Mouse (Mus musculus) embryonic facial prominence, embryonic 10.5 days (tissue): ENCODE measurements around the gene Cenpq. TPM values are rescaled to one million over a fixed set of nuclear protein-coding genes. Genes with fewer than 3 reads are reported as not detected.
A peak's percentile ranks its signal among the peaks of the same experiment; 100 is the strongest.

Experiments used
- DNase-seq: peaks from one replicate; pipeline ENCODE4 v3.0.0-alpha.2; 2017; ENCODE audit warnings: low spot score
- H3K27ac ChIP-seq: fragments of 300-500 bp; sonication (generic); replicated peaks from 2 replicates; pipeline ENCODE4 v1.5.1; 2016; ENCODE audit warnings: mild to moderate bottlenecking
- H3K27me3 ChIP-seq: fragments of 300-500 bp; sonication (generic); replicated peaks from 2 replicates; pipeline ENCODE4 v1.6.1; 2016; ENCODE audit warnings: low read depth, mild to moderate bottlenecking; ENCODE audit not compliant: poor library complexity, severe bottlenecking
- H3K36me3 ChIP-seq: fragments of 300-500 bp; sonication (generic); replicated peaks from 2 replicates; pipeline ENCODE4 v1.6.1; 2016; ENCODE audit warnings: mild to moderate bottlenecking, moderate library complexity
- H3K4me1 ChIP-seq: fragments of 300-500 bp; sonication (generic); 2 replicates; pipeline ENCODE4 v1.6.1; 2016
- H3K4me3 ChIP-seq: fragments of 300-500 bp; sonication (generic); 2 replicates; pipeline ENCODE4 v1.5.1; 2016; ENCODE audit warnings: mild to moderate bottlenecking, moderate library complexity
- H3K9me3 ChIP-seq: fragments of 300-500 bp; sonication (generic); 2 replicates; pipeline ENCODE4 v1.6.1; 2016; ENCODE audit warnings: mild to moderate bottlenecking
- WGBS: fragments of 180-500 bp; shearing (Covaris S2); methylation state at CpG from one replicate; pipeline ENCODE4 v1.1.7; 2016; 5-methylcytosine and 5-hydroxymethylcytosine counted together
- polyA plus RNA-seq: library from polyadenylated mRNA; unstranded; fragments of >200 nt; fragmentation: Nextera tagmentation; extraction: Ambion mirVana; gene quantifications from 2 replicates; pipeline ENCODE4 v1.2.1, GENCODE M21; 2016

The Cenpq gene
- 40.0 and 41.0 TPM in 2 replicates for polyA plus RNA-seq

DNA sequence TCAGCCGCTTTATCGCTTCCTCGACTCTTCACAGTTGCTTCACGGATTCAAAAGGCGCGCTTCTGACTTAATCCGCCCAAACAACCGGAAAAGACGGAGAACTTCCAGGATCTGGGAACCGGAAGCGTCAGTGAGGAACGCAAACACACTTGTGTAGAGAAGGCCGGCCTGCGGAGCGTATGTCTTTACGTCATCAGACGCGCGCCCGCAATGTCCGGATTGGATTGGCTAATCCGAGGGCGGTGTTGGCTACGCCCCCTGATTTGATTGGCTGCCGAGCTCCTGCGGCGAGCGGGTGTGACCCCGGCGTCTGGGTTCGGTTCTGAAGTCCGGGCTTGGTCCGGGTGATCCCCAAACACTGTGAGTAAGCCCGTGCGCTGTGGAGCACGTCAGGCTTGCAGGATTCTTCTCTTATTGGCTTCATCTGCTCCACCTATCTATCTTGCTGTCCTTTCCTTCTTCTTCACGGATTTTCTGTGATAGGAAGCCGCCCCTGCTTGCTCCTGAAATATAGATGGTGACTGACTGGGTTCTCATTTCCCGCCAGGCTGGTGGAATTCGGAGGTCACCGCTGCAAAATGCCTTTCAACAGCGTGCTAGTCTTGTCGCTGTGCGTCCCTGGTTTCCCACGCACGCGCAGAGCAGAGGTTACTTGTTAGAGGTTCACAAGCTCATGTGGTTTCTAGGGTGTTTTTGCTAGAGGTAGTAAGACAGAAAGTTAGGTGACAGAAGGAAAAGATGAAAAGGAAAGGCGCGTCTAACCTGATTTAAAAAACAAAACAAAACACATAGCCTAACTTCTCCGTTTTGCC lies at the start of gene Cenpq, which contains the start of gene Mut:
TSS of gene Cenpq (minus strand) at position 628 of the 812 bp plus-strand sequence.
TSS of gene Mut (plus strand) at position 266 of the 812 bp plus-strand sequence.
- H3K36me3 ChIP-seq: peaks cover 44% of the 10 kb centered on the region
- H3K27ac ChIP-seq: peak within 1 kb of the TSS; percentile 89
- H3K4me3 ChIP-seq: peak within 1 kb of the TSS; percentile 76
- H3K9me3 ChIP-seq: no peaks in the 10 kb centered on the region
- peak; percentile 96 for DNase-seq
- no peaks in the 10 kb centered on the region for H3K27me3 ChIP-seq
- peaks cover 11% of the 10 kb centered on the region for H3K4me1 ChIP-seq
- under 1% methylated on average over 50 of the region's 50 CpGs for WGBS

GRCm38 (mm10) chr17:40977914-40978313 lies 43.1 kb upstream of the Cenpq start:
- H3K9me3 ChIP-seq: no peaks in the 10 kb centered on the region
- no peak overlapping the region for H3K27ac ChIP-seq
- H3K27me3 ChIP-seq: no peaks in the 10 kb centered on the region
- DNase-seq: peak; percentile 8
- no peaks in the 10 kb centered on the region for H3K36me3 ChIP-seq
- H3K4me1 ChIP-seq: no peaks in the 10 kb centered on the region
- 76% methylated on average over 11 of the region's 11 CpGs for WGBS
- H3K4me3 ChIP-seq: no peak overlapping the region

DNA sequence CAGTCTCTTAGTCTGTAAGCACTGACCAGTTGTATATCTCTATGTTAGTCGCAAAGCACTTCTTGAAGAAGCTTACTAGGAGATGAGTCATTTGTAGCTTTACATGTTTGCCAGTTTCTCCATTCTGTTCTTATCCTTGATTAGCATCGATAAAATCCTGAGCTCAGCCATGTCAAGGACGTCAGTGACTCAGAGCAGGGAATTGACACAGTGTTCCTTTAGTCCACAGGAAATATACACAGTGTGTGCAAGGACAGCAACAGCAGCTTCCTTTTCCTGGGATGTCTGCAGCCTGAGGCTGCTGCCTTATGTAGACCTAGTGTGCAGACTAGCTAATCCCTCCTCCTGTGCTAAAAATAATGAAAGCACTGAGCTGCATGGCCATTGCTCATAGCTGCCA lies 13.7 kb upstream of the Cenpq start:
- no peak overlapping the region for H3K27ac ChIP-seq
- peaks cover 61% of the 10 kb centered on the region for H3K36me3 ChIP-seq
- H3K9me3 ChIP-seq: no peaks in the 10 kb centered on the region
- WGBS: 87% methylated on average over 3 of the region's 3 CpGs
- DNase-seq: no peak
- no peaks in the 10 kb centered on the region for H3K27me3 ChIP-seq
- no peak overlapping the region for H3K4me3 ChIP-seq
- no peaks in the 10 kb centered on the region for H3K4me1 ChIP-seq

DNA sequence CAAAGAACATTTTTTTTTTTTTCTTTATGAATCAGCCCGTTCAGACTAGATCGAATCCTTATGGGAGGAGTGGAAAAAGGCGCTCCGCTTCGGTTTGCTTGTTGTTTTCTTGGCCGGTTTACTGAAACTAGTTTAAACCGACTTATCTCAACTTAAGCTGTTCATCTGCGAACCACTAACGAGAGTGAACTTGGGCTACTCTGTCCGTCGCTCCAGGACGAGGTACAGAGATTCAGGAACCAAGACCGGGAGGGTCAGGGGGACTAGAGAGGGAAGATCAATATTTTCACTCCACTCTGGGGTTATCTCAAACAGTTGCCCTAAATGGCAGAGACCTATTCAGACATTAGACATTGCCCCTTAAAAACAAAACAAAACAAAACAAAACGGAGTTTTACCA lies 862 bp downstream of the Cenpq start:
- Histone ChIP-seq H3K27me3 (no peaks in the 10 kb centered on the region), H3K9me3 (no peaks in the 10 kb centered on the region), H3K36me3 (peaks cover 47% of the 10 kb centered on the region), H3K4me3 (peak overlapping the region; percentile 76), H3K4me1 (peaks cover 11% of the 10 kb centered on the region), H3K27ac (peak overlapping the region; percentile 89)
- WGBS: 1% methylated on average over 14 of the region's 14 CpGs
- no peak for DNase-seq

DNA sequence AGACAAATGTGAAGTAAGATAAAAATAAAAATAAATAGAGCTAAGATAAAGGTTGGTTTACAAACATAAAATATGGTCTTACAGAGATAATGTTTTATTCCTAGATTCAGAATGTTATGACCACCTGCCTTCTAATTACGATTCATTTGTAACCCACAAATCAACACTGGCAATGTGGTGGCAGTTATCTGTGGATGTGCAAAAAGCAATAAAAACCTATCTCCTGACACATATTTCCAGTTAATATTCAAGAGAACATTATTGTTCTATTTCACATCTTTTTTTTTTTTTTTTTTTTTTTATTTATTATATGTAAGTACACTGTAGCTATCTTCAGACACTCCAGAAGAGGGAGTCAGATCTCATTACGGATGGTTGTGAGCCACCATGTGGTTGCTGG lies 19.3 kb downstream of the Cenpq start:
- no peaks in the 10 kb centered on the region for H3K36me3 ChIP-seq
- 84% methylated on average over 2 of the region's 2 CpGs for WGBS
- DNase-seq: no peak
- no peaks in the 10 kb centered on the region for H3K9me3 ChIP-seq
- H3K27ac ChIP-seq: no peak overlapping the region
- no peaks in the 10 kb centered on the region for H3K27me3 ChIP-seq
- no peaks in the 10 kb centered on the region for H3K4me1 ChIP-seq
- no peak overlapping the region for H3K4me3 ChIP-seq

GRCm38 (mm10) chr17:40914250-40914649 lies 20.6 kb downstream of the Cenpq start, which contains the start of gene Glyatl3:
Gene Glyatl3, minus strand, starts transcription at chr17:40914350.
- WGBS: 95% methylated on average over 2 of the region's 2 CpGs

GRCm38 (mm10) chr17:40904721-40905154 lies 30.1 kb downstream of the Cenpq start:
- Histone ChIP-seq H3K9me3 (no peaks in the 10 kb centered on the region), H3K27me3 (no peaks in the 10 kb centered on the region), H3K4me3 (peak overlapping the region; percentile 38), H3K36me3 (no peaks in the 10 kb centered on the region), H3K4me1 (peaks cover 12% of the 10 kb centered on the region), H3K27ac (no peak overlapping the region)
- WGBS: 14% methylated on average over 13 of the region's 14 CpGs
- peak; percentile 20 for DNase-seq

More at GRCm38 (mm10) chr17:40914250-40914649, 20.6 kb downstream of the Cenpq start, which contains the start of gene Glyatl3:
- Histone ChIP-seq H3K9me3 (no peaks in the 10 kb centered on the region), H3K4me1 (no peaks in the 10 kb centered on the region), H3K36me3 (no peaks in the 10 kb centered on the region), H3K27ac (no peak within 1 kb of the TSS), H3K27me3 (no peaks in the 10 kb centered on the region), H3K4me3 (no peak within 1 kb of the TSS)
- no peak for DNase-seq

DNA sequence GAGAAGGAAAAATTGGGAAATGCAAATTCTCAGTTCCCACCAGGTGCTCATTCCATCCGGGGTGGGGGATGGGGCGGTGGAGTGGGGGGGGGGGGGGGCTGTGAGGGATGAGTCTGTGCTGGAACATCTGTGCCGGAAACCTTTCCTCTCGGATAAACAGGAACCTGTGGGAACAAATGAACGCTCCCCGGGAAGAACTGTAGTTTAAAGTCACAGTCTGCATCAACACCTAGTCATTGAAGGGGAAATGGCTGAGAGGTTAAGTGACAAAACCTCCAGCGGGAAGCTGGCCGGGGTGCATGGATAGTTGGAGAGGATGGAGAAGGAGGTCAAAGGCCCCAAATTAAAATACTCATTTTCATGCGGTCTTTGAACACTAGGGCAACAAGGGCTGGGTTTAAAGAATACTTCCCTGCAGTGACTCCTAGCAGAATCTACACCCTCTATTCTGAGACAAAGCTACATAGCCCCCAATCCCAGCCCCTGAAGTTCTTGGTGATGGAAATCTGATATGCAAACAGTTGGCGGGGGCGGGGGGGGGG lies 30.7 kb downstream of the Cenpq start:
- 8% methylated on average over 11 of the region's 11 CpGs for WGBS
- peak; percentile 10 for DNase-seq

GRCm38 (mm10) chr17:40903345-40903744 lies 31.5 kb downstream of the Cenpq start:
- Histone ChIP-seq H3K36me3 (no peaks in the 10 kb centered on the region), H3K27ac (no peak overlapping the region), H3K4me3 (no peak overlapping the region), H3K27me3 (no peaks in the 10 kb centered on the region), H3K4me1 (peaks cover 12% of the 10 kb centered on the region), H3K9me3 (no peaks in the 10 kb centered on the region)
- DNase-seq: no peak
- 72% methylated on average over 4 of the region's 4 CpGs for WGBS

More for the DNA sequence above, 30.7 kb downstream of the Cenpq start:
- peak overlapping the region; percentile 38 for H3K4me3 ChIP-seq
- no peaks in the 10 kb centered on the region for H3K27me3 ChIP-seq
- no peaks in the 10 kb centered on the region for H3K36me3 ChIP-seq
- H3K27ac ChIP-seq: no peak overlapping the region
- H3K9me3 ChIP-seq: no peaks in the 10 kb centered on the region
- H3K4me1 ChIP-seq: peaks cover 12% of the 10 kb centered on the region

DNA sequence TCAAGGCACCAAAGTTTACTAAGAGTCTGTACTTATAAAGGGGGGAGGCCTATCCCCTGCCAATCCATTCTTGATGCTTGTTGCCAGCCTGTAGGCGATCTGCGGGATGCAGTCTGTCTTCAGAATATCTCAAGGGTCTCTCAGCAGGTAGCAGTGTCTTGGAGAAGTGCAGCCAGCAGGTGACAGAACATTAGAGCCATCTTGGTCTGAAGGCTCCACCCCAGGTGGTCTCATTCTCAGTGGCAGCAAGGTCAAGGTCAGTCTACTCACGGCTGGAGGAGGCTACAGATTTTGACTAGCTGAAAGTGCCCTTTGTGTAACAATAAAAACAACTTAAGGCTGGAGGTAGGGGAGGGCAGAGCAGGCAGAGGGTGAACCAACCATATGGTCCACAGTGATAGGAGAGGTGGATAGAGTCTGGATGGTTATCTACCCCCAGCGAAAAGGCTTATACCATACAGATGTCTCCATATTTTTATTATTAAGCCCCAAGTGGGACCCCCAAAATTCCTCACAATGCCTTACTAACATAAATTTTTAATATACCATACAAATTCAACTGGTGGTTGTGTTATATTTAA lies 35.0 kb downstream of the Cenpq start:
- H3K27me3 ChIP-seq: no peaks in the 10 kb centered on the region
- H3K36me3 ChIP-seq: no peaks in the 10 kb centered on the region
- no peak overlapping the region for H3K4me3 ChIP-seq
- H3K4me1 ChIP-seq: peaks cover 10% of the 10 kb centered on the region
- 40% methylated on average over 4 of the region's 4 CpGs for WGBS
- no peak for DNase-seq
- H3K9me3 ChIP-seq: no peaks in the 10 kb centered on the region
- H3K27ac ChIP-seq: no peak overlapping the region

DNA sequence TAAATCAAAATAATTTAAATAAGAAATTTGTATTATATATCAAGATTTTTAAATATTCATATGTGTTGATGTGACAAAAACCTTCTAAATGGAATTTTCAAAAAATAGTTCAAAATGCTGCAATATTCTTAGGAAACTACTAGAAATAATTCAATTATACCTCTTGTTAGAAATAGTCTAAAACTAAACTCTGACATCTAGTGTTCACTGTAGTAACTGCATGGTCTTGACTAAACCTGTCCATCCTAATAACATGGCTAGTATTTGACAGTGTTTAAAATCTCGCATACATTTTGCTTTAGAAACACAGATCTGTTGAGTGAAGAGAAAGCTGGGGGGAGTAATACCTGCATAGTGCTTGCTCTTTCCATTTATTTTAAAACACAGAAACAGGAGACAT lies 38.0 kb downstream of the Cenpq start:
- 67% methylated on average over 1 of the region's 1 CpGs for WGBS
- H3K4me3 ChIP-seq: no peak overlapping the region

DNA sequence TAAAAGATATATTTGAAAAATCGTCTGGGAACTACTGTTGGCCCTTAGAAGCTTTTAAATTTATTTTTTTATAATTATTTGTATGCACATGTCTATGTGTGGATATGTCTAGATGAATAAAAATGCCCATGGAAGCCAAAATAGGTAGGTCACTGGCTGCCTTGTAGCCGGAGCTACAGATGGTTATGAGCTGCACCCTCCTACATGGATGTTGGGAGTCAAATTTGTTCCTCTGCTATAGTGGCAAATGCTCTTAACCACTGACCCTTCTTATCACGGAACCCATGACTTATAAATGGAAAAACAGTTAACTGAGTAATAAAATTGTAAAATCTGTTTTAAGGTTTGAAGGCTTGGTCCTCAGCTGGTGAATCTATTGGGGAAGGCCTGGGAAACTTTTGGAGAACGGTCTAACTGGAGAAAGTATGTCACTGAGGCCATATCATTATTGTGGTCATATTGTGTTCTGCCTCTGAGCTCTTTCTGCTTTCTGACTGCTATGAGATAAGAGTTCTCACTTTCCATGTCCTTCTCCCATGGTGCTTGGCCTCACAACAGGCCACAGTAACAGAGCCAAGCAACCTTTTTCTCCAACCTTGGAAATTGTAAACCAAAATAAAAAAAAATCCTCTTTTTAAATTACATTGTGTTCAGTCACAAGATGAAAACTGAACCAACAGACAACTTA lies 46.9 kb downstream of the Cenpq start:
- Histone ChIP-seq H3K36me3 (no peaks in the 10 kb centered on the region), H3K4me1 (no peaks in the 10 kb centered on the region), H3K27me3 (no peaks in the 10 kb centered on the region), H3K27ac (no peak overlapping the region), H3K4me3 (no peak overlapping the region), H3K9me3 (no peaks in the 10 kb centered on the region)
- DNase-seq: no peak
- WGBS: 87% methylated on average over 4 of the region's 4 CpGs

More for the DNA sequence above, 38.0 kb downstream of the Cenpq start:
- Histone ChIP-seq H3K36me3 (no peaks in the 10 kb centered on the region), H3K4me1 (no peaks in the 10 kb centered on the region), H3K9me3 (no peaks in the 10 kb centered on the region), H3K27me3 (no peaks in the 10 kb centered on the region), H3K27ac (no peak overlapping the region)
- DNase-seq: no peak
